Mouse (Mus musculus) ES-E14 (cell line): ENCODE data around the gene Neil1. TPM values are rescaled to one million over a fixed set of nuclear protein-coding genes. Genes with fewer than 3 reads are reported as not detected.

ENCODE experiments used
- DNase-seq: peaks from one replicate; pipeline ENCODE4 v3.0.0-alpha.2; 2013; ENCODE audit warnings: low read depth, low spot score
- H3K27ac ChIP-seq: 2 replicates; pipeline ENCODE4 v1.5.1; 2012; ENCODE audit warnings: low read depth, mild to moderate bottlenecking, low read length, moderate library complexity, mixed read lengths; ENCODE audit not compliant: poor library complexity, insufficient read depth, severe bottlenecking
- H3K36me3 ChIP-seq: 2 replicates; pipeline ENCODE4 v1.6.1; 2012; ENCODE audit warnings: mild to moderate bottlenecking, low read length, moderate library complexity, mixed read lengths; ENCODE audit not compliant: control insufficient read depth, poor library complexity, insufficient read depth, severe bottlenecking
- H3K4me1 ChIP-seq, 2 experiments: fragments of 150-350 bp in 1 of 2; sonication (generic) in 1 of 2; 2 replicates each; pipeline ENCODE4 v1.6.1; 2012; ENCODE audit warnings: low read length in 2 of 2, mild to moderate bottlenecking in 1 of 2, mixed read lengths in 1 of 2; ENCODE audit not compliant: control insufficient read depth in 2 of 2, insufficient read depth in 2 of 2, poor library complexity in 1 of 2
- H3K4me3 ChIP-seq, 2 experiments: fragments of 150-350 bp in 1 of 2; sonication (generic) in 1 of 2; 2 replicates each; pipeline ENCODE4 v1.5.1; 2012; ENCODE audit warnings: low read length in 2 of 2, low read depth in 1 of 2, mild to moderate bottlenecking in 1 of 2, mixed read lengths in 1 of 2; ENCODE audit not compliant: insufficient read depth in 1 of 2, poor library complexity in 1 of 2, severe bottlenecking in 1 of 2
- H3K9ac ChIP-seq: 2 replicates; pipeline ENCODE4 v1.6.1; 2012; ENCODE audit warnings: low read depth, mild to moderate bottlenecking, low read length, mixed read lengths; ENCODE audit not compliant: poor library complexity, insufficient read depth, severe bottlenecking
- H3K9me3 ChIP-seq: fragments of 150-350 bp; sonication (generic); 2 replicates; pipeline ENCODE4 v1.6.1; 2012; ENCODE audit warnings: low read depth, mild to moderate bottlenecking, low read length; ENCODE audit not compliant: control insufficient read depth, insufficient read depth
- CHD2 ChIP-seq: IDR thresholded peaks from 2 replicates; pipeline ENCODE4 v1.6.1; 2014; ENCODE audit warnings: mild to moderate bottlenecking, low read depth, low read length, inconsistent platforms
- HCFC1 ChIP-seq: IDR thresholded peaks from 2 replicates; pipeline ENCODE4 v1.6.1; 2012; ENCODE audit warnings: low read length, inconsistent platforms, borderline replicate concordance; ENCODE audit not compliant: insufficient read depth
- MAFK ChIP-seq: IDR thresholded peaks from 2 replicates; pipeline ENCODE4 v1.6.1; 2014; ENCODE audit warnings: mild to moderate bottlenecking, low read depth, low read length, inconsistent platforms; ENCODE audit not compliant: insufficient read depth
- ZC3H11A ChIP-seq: IDR thresholded peaks from 2 replicates; pipeline ENCODE4 v1.6.1; 2012; ENCODE audit warnings: low read depth, mild to moderate bottlenecking, inconsistent platforms, low read length, borderline replicate concordance
- ZNF384 ChIP-seq: IDR thresholded peaks from 2 replicates; pipeline ENCODE4 v1.6.1; 2012; ENCODE audit warnings: low read depth, low read length, inconsistent platforms
- in situ Hi-C, 2 experiments: fragments of 600-800 bp; cut with MboI; formaldehyde crosslinking; loops; one replicate each; pipeline ENCODE4 v1.15.1; 2025; ENCODE audit warnings: low sequenced_read_pairs in 2 of 2, inconsistent platforms in 1 of 2; ENCODE audit not compliant: unreplicated experiment in 2 of 2
- total RNA-seq: library from RNA; depleted of rRNA; stranded (reverse); fragments of 300-350 nt; gene quantifications from 2 replicates; pipeline ENCODE4 v1.2.3, GENCODE M21; 2012

Neil1 gene
- total RNA-seq, 1 experiment, result 4.4 TPM

DNA sequence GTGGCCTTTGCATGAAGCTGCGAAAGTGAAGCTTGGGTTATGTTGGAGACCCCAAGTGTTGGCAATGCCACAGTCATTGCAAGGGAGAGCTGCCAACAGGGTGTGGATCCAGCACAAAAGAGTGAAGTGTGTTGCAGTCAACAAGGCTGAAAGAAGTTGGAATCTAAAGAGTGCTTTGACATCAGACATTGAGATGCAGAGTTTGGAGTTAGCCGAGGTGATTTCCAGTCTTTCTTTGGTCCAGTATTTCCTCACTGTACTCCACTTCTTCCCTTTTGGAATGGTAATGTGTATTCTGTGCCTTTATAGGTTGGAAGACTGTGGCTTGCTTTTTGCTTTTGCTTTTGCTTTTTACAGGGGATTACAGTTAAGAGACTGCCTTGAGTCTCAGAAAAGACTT lies 18.1 kb upstream of the Neil1 start:
- Histone ChIP-seq H3K9ac (no peak overlapping the region), H3K4me1 (peaks cover 11 to 21% of the 10 kb centered on the region in 2 experiments; a peak in 2 of 4 replicates), H3K36me3 (no peaks in the 10 kb centered on the region), H3K27ac (peak overlapping the region; percentile 63; the same call in 1 of the 2 replicates), H3K9me3 (no peaks in the 10 kb centered on the region), H3K4me3 (no peak overlapping the region)
- DNase-seq, result no peak
- in situ Hi-C loops, result no loop called here
- TF ChIP-seq MAFK (no peak), HCFC1 (no peak), ZC3H11A (no peak), CHD2 (no peak), ZNF384 (no peak)

GRCm38 (mm10) chr9:57163137-57163536 lies 15.0 kb upstream of the Neil1 start:
- Histone ChIP-seq H3K9ac (no peak overlapping the region), H3K4me1 (peaks cover 9 to 21% of the 10 kb centered on the region in 2 experiments; a peak in 3 of 4 replicates), H3K36me3 (no peaks in the 10 kb centered on the region), H3K4me3 (no peak overlapping the region), H3K9me3 (no peaks in the 10 kb centered on the region), H3K27ac (no peak overlapping the region)
- TF ChIP-seq ZC3H11A (no peak), MAFK (no peak), HCFC1 (no peak), ZNF384 (no peak), CHD2 (no peak)
- in situ Hi-C loops, result no loop called here
- peak; percentile 80 for DNase-seq

DNA sequence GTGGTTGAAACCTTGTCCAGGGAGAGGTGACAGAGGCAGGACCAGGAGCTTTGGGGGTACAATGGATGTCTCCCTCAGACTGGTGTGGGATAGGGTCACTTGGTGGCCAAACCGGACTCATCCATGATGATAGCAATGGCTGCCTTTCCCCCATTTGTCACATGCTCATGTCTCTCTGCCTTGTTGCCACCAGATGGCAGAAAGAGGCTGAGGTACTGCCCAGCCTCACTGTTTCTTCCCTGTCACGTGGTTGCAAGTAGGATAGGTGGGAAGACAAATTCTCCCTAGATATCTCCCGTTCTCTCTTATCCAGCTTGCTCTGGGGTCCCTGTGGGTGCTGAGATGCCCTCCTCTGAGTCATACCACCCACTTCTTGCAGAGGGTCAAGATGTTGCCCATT lies 14.4 kb upstream of the Neil1 start:
- Histone ChIP-seq H3K9ac (no peak overlapping the region; the same call in 1 of the 2 replicates), H3K4me3 (no peak overlapping the region), H3K9me3 (no peaks in the 10 kb centered on the region), H3K36me3 (no peaks in the 10 kb centered on the region), H3K4me1 (peaks cover 10 to 21% of the 10 kb centered on the region in 2 experiments; a peak in 3 of 4 replicates), H3K27ac (no peak overlapping the region)
- no peak for DNase-seq
- in situ Hi-C loops, result no loop called here
- TF ChIP-seq ZC3H11A, result peak; percentile 82
- no peak for TF ChIP-seq HCFC1

DNA sequence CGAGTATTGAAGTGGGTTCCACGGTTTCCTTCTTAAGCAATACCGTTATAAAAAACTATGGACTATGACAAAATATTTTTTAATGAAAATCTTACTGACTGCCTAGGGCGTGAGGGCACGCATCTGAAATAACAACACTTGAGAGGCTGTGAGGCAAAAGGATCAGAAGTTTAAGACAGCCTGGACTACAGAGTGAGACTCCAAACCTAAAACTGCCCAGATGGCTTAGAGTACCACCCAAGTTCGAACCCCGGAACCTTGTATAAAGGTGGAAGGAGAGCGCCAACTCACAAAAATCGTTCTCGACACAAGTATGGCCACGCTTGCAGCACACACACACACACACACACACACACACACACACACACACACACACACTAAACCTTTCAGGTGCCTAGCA lies 10.4 kb upstream of the Neil1 start:
- H3K9me3 ChIP-seq, result no peaks in the 10 kb centered on the region
- H3K4me3 ChIP-seq, result peak overlapping the region; percentile 85 to 89
- peak overlapping the region; percentile 15; the same call in 1 of the 2 replicates for H3K9ac ChIP-seq
- TF ChIP-seq HCFC1 (no peak), ZC3H11A (no peak), ZNF384 (no peak), MAFK (no peak), CHD2 (no peak)
- peaks cover 5 to 19% of the 10 kb centered on the region in 2 experiments; a peak in 2 of 4 replicates for H3K4me1 ChIP-seq
- DNase-seq, result no peak
- peaks cover 7% of the 10 kb centered on the region for H3K36me3 ChIP-seq
- H3K27ac ChIP-seq, result no peak overlapping the region
- in situ Hi-C loops, result no loop called here

- in situ Hi-C loops, result no loop called here
- H3K27ac ChIP-seq, result no peak within 1 kb of the TSS
- TF ChIP-seq CHD2 (no peak), HCFC1 (peak; percentile 76)
Measured at GRCm38 (mm10) chr9:57158013-57158470, 9.9 kb upstream of the Neil1 start, which contains the start of gene Commd4. Gene Commd4, minus strand, starts transcription at chr9:57158331.

More at GRCm38 (mm10) chr9:57158013-57158470, 9.9 kb upstream of the Neil1 start, which contains the start of gene Commd4:
- peaks cover 5 to 16% of the 10 kb centered on the region in 2 experiments; a peak in 2 of 4 replicates for H3K4me1 ChIP-seq
- DNase-seq, result peak; percentile 90
- H3K9me3 ChIP-seq, result no peaks in the 10 kb centered on the region
- H3K36me3 ChIP-seq, result peaks cover 7% of the 10 kb centered on the region
- H3K4me3 ChIP-seq, result peak within 1 kb of the TSS; percentile 85 to 89
- H3K9ac ChIP-seq, result peak within 1 kb of the TSS; percentile 90
